Mouse (Mus musculus) intestine, postnatal 0 days (tissue): ENCODE results near the gene Gpr162. TPM values are rescaled to one million over a fixed set of nuclear protein-coding genes. Genes with fewer than 3 reads are reported as not detected.

Experiments
- ATAC-seq: fragments of 200-750 bp; cut with Nextera tagmentation; 2 replicates; pipeline ENCODE4 v1.8.0; 2017; ENCODE audit warnings: mild to moderate bottlenecking, moderate TSS enrichment, moderate library complexity
- H3K27ac ChIP-seq: fragments of 300-500 bp; sonication (generic); 2 replicates; pipeline ENCODE4 v1.5.1; 2014; ENCODE audit warnings: mild to moderate bottlenecking, low read depth, low read length, moderate library complexity
- H3K27me3 ChIP-seq: fragments of 300-500 bp; sonication (generic); replicated peaks from 2 replicates; pipeline ENCODE4 v1.6.1; 2014; ENCODE audit warnings: low read length, mixed read lengths; ENCODE audit not compliant: control insufficient read depth, insufficient read depth
- H3K36me3 ChIP-seq: fragments of 300-500 bp; sonication (generic); 2 replicates; pipeline ENCODE4 v1.6.1; 2014; ENCODE audit warnings: mild to moderate bottlenecking, moderate library complexity; ENCODE audit not compliant: control insufficient read depth, insufficient read depth
- H3K4me1 ChIP-seq: fragments of 300-500 bp; sonication (generic); replicated peaks from 2 replicates; pipeline ENCODE4 v1.6.1; 2014; ENCODE audit warnings: antibody characterized with exemption, low read length, mixed read lengths; ENCODE audit not compliant: control insufficient read depth, insufficient read depth
- H3K4me2 ChIP-seq: fragments of 300-500 bp; sonication (generic); replicated peaks from 2 replicates; pipeline ENCODE4 v1.6.1; 2014; ENCODE audit warnings: low read depth, mild to moderate bottlenecking, moderate library complexity
- H3K4me3 ChIP-seq: fragments of 300-500 bp; sonication (generic); 2 replicates; pipeline ENCODE4 v1.5.1; 2014; ENCODE audit warnings: low read depth, low read length
- H3K9ac ChIP-seq: fragments of 300-500 bp; sonication (generic); 2 replicates; pipeline ENCODE4 v1.6.1; 2014; ENCODE audit warnings: mild to moderate bottlenecking, low read depth, low read length
- H3K9me3 ChIP-seq: fragments of 300-500 bp; sonication (generic); 2 replicates; pipeline ENCODE4 v1.6.1; 2016; ENCODE audit warnings: mixed run types; ENCODE audit not compliant: control insufficient read depth
- CTCF ChIP-seq: sonication (generic); IDR thresholded peaks from 2 replicates; pipeline ENCODE4 v1.5.1; 2016; ENCODE audit warnings: low read depth, mild to moderate bottlenecking, control low read depth, antibody characterized with exemption, moderate library complexity
- WGBS: fragments of 180-500 bp; shearing (Covaris S2); extraction: QIAGEN DNeasy Blood & Tissue Kit; methylation state at CpG from one replicate; pipeline ENCODE4 v1.1.7; 2014; 5-methylcytosine and 5-hydroxymethylcytosine counted together
- polyA plus RNA-seq: library from polyadenylated mRNA; unstranded; fragments of >200 nt; fragmentation: Nextera tagmentation; extraction: Ambion mirVana; gene quantifications from 2 replicates; pipeline ENCODE4 v1.2.1, GENCODE M21; 2015

Gpr162 gene
- polyA plus RNA-seq, 1 experiment from 2014 or later, result 0.46 TPM

- H3K4me3 ChIP-seq, result no peak overlapping the region
- H3K9ac ChIP-seq, result no peak overlapping the region
- ATAC-seq, result no peak
- no peak overlapping the region for H3K27ac ChIP-seq
- H3K36me3 ChIP-seq, result no peaks in the 10 kb centered on the region
- WGBS, result 72% methylated on average over 6 of the region's 7 CpGs
- no peak for TF ChIP-seq CTCF
- H3K4me2 ChIP-seq, result no peak overlapping the region
- peaks cover 4% of the 10 kb centered on the region; the same call in 1 of the 2 replicates for H3K4me1 ChIP-seq
- peaks cover 8% of the 10 kb centered on the region; the same call in 1 of the 2 replicates for H3K27me3 ChIP-seq
- H3K9me3 ChIP-seq, result no peaks in the 10 kb centered on the region
Measured at GRCm38 (mm10) chr6:124866560-124866959, 2.8 kb upstream of the Gpr162 start.

- no peak for TF ChIP-seq CTCF
- no peak overlapping the region for H3K27ac ChIP-seq
- peaks cover 4% of the 10 kb centered on the region; the same call in 1 of the 2 replicates for H3K4me1 ChIP-seq
- H3K27me3 ChIP-seq, result peaks cover 12% of the 10 kb centered on the region
- H3K36me3 ChIP-seq, result no peaks in the 10 kb centered on the region
- no peaks in the 10 kb centered on the region for H3K9me3 ChIP-seq
- 61% methylated on average over 17 of the region's 18 CpGs for WGBS
- ATAC-seq, result no peak
- H3K9ac ChIP-seq, result no peak overlapping the region
- H3K4me2 ChIP-seq, result no peak overlapping the region
- H3K4me3 ChIP-seq, result no peak overlapping the region
Measured at GRCm38 (mm10) chr6:124865766-124866362, 2.1 kb upstream of the Gpr162 start.

GRCm38 (mm10) chr6:124863125-124863657 is 592 bp downstream of the Gpr162 start:
- peak overlapping the region; percentile 40 for H3K9ac ChIP-seq
- 6% methylated on average over 12 of the region's 16 CpGs for WGBS
- no peak for ATAC-seq
- H3K27me3 ChIP-seq, result peaks cover 31% of the 10 kb centered on the region
- peak overlapping the region; percentile 48 for H3K4me3 ChIP-seq
- no peak for TF ChIP-seq CTCF
- no peaks in the 10 kb centered on the region for H3K36me3 ChIP-seq
- peaks cover 4% of the 10 kb centered on the region; the same call in 1 of the 2 replicates for H3K4me1 ChIP-seq
- no peak overlapping the region for H3K27ac ChIP-seq
- no peaks in the 10 kb centered on the region for H3K9me3 ChIP-seq
- H3K4me2 ChIP-seq, result peak overlapping the region; percentile 87

- no peak for TF ChIP-seq CTCF
- no peak overlapping the region for H3K9ac ChIP-seq
- peak overlapping the region; percentile 87 for H3K4me2 ChIP-seq
- 19% methylated on average over 8 of the region's 8 CpGs for WGBS
- no peaks in the 10 kb centered on the region for H3K9me3 ChIP-seq
- H3K36me3 ChIP-seq, result no peaks in the 10 kb centered on the region
- peaks cover 37% of the 10 kb centered on the region for H3K27me3 ChIP-seq
- H3K27ac ChIP-seq, result no peak overlapping the region
- ATAC-seq, result no peak
- no peak overlapping the region for H3K4me3 ChIP-seq
- peaks cover 4% of the 10 kb centered on the region; the same call in 1 of the 2 replicates for H3K4me1 ChIP-seq
Measured at GRCm38 (mm10) chr6:124862406-124863124, 1.2 kb downstream of the Gpr162 start.

DNA sequence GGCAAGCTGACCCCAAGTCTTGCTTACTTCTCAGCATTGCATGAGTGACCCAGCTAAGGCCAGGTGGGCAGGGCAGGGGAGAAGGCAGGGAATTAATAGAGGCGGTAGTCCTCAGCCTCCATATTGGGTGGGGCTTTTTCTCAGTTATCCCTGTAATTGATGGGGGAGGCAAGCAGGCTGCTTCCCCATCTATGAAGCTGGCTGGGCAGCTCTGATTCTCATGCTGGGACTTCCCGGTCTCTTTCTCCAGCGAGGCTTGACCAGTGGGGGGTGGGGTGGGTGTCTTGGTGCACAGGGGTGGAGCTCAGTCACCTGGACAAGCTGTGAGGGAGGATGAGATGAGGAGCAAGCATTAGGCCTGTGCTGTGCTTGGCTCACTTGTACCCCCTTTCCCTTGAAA is 2.0 kb downstream of the Gpr162 start:
- H3K27me3 ChIP-seq, result peaks cover 45% of the 10 kb centered on the region
- no peak for ATAC-seq
- no peak overlapping the region for H3K4me2 ChIP-seq
- TF ChIP-seq CTCF, result no peak
- no peaks in the 10 kb centered on the region for H3K9me3 ChIP-seq
- 37% methylated on average over 3 of the region's 3 CpGs for WGBS
- H3K4me1 ChIP-seq, result peaks cover 4% of the 10 kb centered on the region; the same call in 1 of the 2 replicates
- H3K27ac ChIP-seq, result no peak overlapping the region
- no peaks in the 10 kb centered on the region for H3K36me3 ChIP-seq
- H3K9ac ChIP-seq, result no peak overlapping the region
- no peak overlapping the region for H3K4me3 ChIP-seq

- no peak for TF ChIP-seq CTCF
- peaks cover 4% of the 10 kb centered on the region; the same call in 1 of the 2 replicates for H3K4me1 ChIP-seq
- H3K9ac ChIP-seq, result no peak overlapping the region
- peaks cover 50% of the 10 kb centered on the region for H3K27me3 ChIP-seq
- no peak for ATAC-seq
- no peak overlapping the region for H3K4me2 ChIP-seq
- H3K9me3 ChIP-seq, result no peaks in the 10 kb centered on the region
- H3K4me3 ChIP-seq, result no peak overlapping the region
- H3K27ac ChIP-seq, result no peak overlapping the region
- WGBS, result 83% methylated on average over 19 of the region's 19 CpGs
- no peaks in the 10 kb centered on the region for H3K36me3 ChIP-seq
Measured at GRCm38 (mm10) chr6:124861266-124861665, 2.5 kb downstream of the Gpr162 start.
